Mouse (Mus musculus): ENCODE results near the gene Tmem203.

DNA sequence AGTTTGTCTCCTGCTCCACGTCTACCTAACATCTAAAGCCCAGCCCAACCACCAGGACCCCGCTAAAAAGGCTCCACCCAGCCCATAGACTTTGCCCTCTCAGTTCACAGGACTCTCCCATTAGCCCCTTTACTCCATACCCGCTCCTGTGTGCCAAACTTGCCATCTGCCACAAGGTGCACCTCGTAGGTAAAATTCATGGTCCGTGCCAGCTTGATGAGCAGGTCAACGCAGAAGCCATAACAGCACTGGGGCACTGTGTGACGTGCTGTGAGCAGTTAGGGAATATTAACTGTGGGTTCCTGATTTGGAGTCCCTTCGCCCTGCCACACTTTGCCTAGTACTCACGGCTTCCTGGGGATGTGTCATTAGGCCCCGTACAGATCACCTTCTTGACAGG, 42.8 kb downstream of the Tmem203 start:
- TF ChIP-seq GATA1 (IDR thresholded peaks at IDR 0.05; ENCODE audit: borderline replicate concordance, low read length) (no peak), FLI1 (IDR thresholded peaks at IDR 0.05; ENCODE audit: low read length) (no peak)
